Mouse (Mus musculus): ENCODE measurements around the gene Itsn1. TPM values are rescaled to one million over a fixed set of nuclear protein-coding genes. Genes with fewer than 3 reads are reported as not detected.

Itsn1 gene
- total RNA-seq, 2 experiments from 2014 or later, result 33.6 to 49.3 TPM

- DNase-seq, result peak in 1 of 2 experiments; percentile 41
Observed at GRCm38 (mm10) chr16:91870158-91870582, 141.1 kb downstream of the Itsn1 start.

GRCm38 (mm10) chr16:91871188-91871587 lies 142.1 kb downstream of the Itsn1 start:
- no peak for DNase-seq

- DNase-seq, result no peak
Observed at GRCm38 (mm10) chr16:91873695-91874094, 144.6 kb downstream of the Itsn1 start.

GRCm38 (mm10) chr16:91875567-91876344 lies 146.7 kb downstream of the Itsn1 start:
- peak in 1 of 2 experiments; percentile 19 for DNase-seq

- no peak for DNase-seq
Observed at GRCm38 (mm10) chr16:91876457-91876856, 147.4 kb downstream of the Itsn1 start.

GRCm38 (mm10) chr16:91879101-91879500 lies 150.0 kb downstream of the Itsn1 start:
- DNase-seq, result no peak

GRCm38 (mm10) chr16:91880869-91881767 lies 152.0 kb downstream of the Itsn1 start:
- DNase-seq, result no peak

GRCm38 (mm10) chr16:91882168-91882859 lies 153.2 kb downstream of the Itsn1 start:
- no peak for DNase-seq

GRCm38 (mm10) chr16:91883636-91884035 lies 154.6 kb downstream of the Itsn1 start:
- DNase-seq, result no peak

- peak; percentile 39 to 45 for DNase-seq
Observed at GRCm38 (mm10) chr16:91884196-91884595, 155.1 kb downstream of the Itsn1 start.

- DNase-seq, result peak in 1 of 2 experiments; percentile 51
Observed at GRCm38 (mm10) chr16:91885389-91886122, 156.5 kb downstream of the Itsn1 start.

- no peak for DNase-seq
Observed at GRCm38 (mm10) chr16:91888368-91888767, 159.3 kb downstream of the Itsn1 start.

- peak in 1 of 2 experiments; percentile 26 for DNase-seq
Observed at GRCm38 (mm10) chr16:91889831-91890230, 160.8 kb downstream of the Itsn1 start.

GRCm38 (mm10) chr16:91891218-91891617 lies 162.1 kb downstream of the Itsn1 start:
- no peak for DNase-seq

- no peak for DNase-seq
Observed at GRCm38 (mm10) chr16:91896426-91896830, 167.3 kb downstream of the Itsn1 start.

GRCm38 (mm10) chr16:91898850-91899848 lies 170.1 kb downstream of the Itsn1 start:
- DNase-seq, result no peak

GRCm38 (mm10) chr16:91900274-91900673 lies 171.2 kb downstream of the Itsn1 start:
- DNase-seq, result no peak

GRCm38 (mm10) chr16:91903801-91904506 lies 174.9 kb downstream of the Itsn1 start:
- DNase-seq, result no peak

- no peak for DNase-seq
Observed at GRCm38 (mm10) chr16:91905127-91905860, 176.2 kb downstream of the Itsn1 start.

Data from adrenal gland, postnatal 36 days (tissue).